Mouse (Mus musculus) embryonic stem cell, embryonic (primary cell): ENCODE data around the gene Smcp.

Experiments
- CTCF ChIA-PET, 4 experiments: fragments of 300-600 bp in 2 of 4; fragments of 350-600 bp in 2 of 4; sonication (Branson Sonifier 250); formaldehyde crosslinking; loops; one replicate each; lab custom pipeline; 2022; ENCODE audit warnings: inconsistent platforms in 2 of 4; lab: Charles Lee
- POLR2A ChIA-PET, 4 experiments: fragments of 300-600 bp in 2 of 4; fragments of 350-600 bp in 2 of 4; sonication (Branson Sonifier 250); formaldehyde crosslinking; loops; one replicate each; lab custom pipeline; 2022; ENCODE audit warnings: antibody characterized with exemption in 4 of 4, inconsistent platforms in 1 of 4; lab: Charles Lee

Gene Smcp

GRCm38 (mm10) chr3:92588858-92589257 is at the start of gene Smcp:
Gene Smcp, minus strand, starts transcription at chr3:92588997.
- POLR2A ChIA-PET = interaction anchor here in 1 of 4 experiments (0.8 kb wide), 1 partner anchor 13 kb away, joined by 3 read pairs; no protein-coding TSS in a partner anchor
- CTCF ChIA-PET = interaction anchor here in 1 of 4 experiments (1.4 kb wide), 1 partner anchor 14 kb away, joined by 3 read pairs; no protein-coding TSS in a partner anchor

DNA sequence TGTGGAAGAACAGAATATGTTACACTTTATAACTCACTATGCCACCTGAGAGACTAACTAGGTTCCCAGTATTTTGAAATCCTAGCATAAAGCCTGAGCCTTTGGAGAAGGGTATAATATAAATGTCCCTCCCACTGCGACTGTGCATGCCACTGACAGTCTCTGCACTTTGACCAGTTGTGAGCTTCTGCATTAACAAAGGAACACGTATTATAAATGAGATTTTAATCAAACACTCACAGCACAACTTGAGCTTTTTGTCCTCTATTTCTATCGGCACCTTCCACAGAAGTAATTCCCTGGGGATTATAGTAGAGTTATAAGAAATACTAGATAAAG is 49.8 kb upstream of the Smcp start:
- ChIA-PET POLR2A (no interaction called here), CTCF (no interaction called here)

GRCm38 (mm10) chr3:92637745-92638652 is 49.2 kb upstream of the Smcp start:
- CTCF ChIA-PET = no interaction called here
- POLR2A ChIA-PET = no interaction called here

GRCm38 (mm10) chr3:92621560-92621959 is 32.8 kb upstream of the Smcp start, which contains the start of gene Lce6a:
Gene Lce6a, minus strand, starts transcription at chr3:92621660.
- POLR2A ChIA-PET = no interaction called here
- CTCF ChIA-PET = no interaction called here

DNA sequence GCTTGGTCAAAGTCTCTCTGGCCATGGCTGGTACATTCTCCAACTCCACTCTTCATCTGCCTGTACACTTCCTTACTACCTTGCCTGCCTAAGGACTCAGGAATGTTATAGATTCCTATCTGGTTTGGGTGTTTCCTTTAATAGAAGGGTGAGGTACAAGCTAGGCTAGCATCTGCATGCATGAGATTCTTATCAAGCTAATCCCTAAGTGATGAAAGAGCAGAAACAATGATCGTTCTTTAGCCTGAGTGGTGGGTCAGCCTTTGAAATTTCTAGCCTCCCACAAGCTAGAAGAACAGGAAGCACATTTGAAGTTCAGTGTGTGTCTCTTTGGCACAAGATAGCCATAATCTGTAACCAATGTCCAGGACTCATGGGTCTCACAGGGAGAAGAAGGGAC is 21.0 kb upstream of the Smcp start:
- ChIA-PET CTCF (no interaction called here), POLR2A (no interaction called here)

- ChIA-PET CTCF (interaction anchor here in 3 of 4 experiments (0.7 to 0.9 kb wide), 3 partner anchors 79 to 167 kb away, joined by 3 to 8 read pairs (median 3); partner anchors contain the start of gene Lce1d (in 1 of the 3)), POLR2A (no interaction called here)
Measured at GRCm38 (mm10) chr3:92607392-92607791, 18.6 kb upstream of the Smcp start, which contains the start of gene 2210017I01Rik. Gene 2210017I01Rik, minus strand, starts transcription at chr3:92607492.

DNA sequence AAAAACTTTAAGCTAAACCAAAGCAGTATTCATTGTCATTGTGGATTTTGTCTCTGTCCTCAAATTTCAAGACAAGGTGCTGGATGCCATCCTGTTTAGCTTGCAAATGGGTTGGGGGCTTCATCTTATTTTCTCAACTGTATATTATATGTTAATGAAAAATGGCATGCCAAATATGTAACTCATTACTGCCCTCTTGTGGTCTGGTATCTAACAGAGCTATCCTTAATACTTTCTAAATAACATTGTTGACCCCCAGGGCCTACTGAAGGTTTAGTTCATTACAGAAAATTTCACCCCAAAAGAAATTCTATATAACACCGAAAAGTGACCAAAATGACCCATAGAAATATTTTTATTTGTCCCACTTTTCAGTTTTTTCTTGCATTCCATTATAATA is 13.4 kb upstream of the Smcp start:
- ChIA-PET CTCF (interaction anchor here in 3 of 4 experiments (0.6 to 1.7 kb wide), 8 partner anchors 13 to 455 kb away, joined by 3 to 14 read pairs (median 3); partner anchors contain the start of gene Smcp (in 1 of the 3)), POLR2A (interaction anchor here in 1 of 4 experiments (0.8 kb wide), 1 partner anchor 13 kb away, joined by 3 read pairs; no protein-coding TSS in a partner anchor)

DNA sequence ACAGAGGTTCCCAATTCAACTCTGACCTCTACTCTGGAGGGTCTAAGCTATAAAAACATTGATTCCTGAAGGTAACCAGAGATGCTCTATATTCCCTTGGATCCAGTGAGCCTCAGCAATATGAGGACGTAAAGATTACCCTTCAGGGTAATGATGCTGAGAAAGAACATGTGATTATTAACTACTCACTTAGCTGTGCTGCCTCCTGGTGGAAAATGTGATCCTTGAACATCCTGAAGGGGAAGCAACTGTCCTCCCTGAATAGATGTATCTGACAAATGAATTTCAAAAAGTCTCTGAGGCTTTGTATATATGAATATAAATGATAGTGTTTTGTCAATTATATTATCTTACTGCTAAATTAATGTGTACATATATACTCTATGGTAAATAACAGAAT is 11.7 kb upstream of the Smcp start:
- POLR2A ChIA-PET = no interaction called here
- CTCF ChIA-PET = interaction anchor here (0.5 to 1.2 kb wide), 8 partner anchors 211 to 760 kb away, joined by 3 to 5 read pairs (median 4); no protein-coding TSS in a partner anchor

DNA sequence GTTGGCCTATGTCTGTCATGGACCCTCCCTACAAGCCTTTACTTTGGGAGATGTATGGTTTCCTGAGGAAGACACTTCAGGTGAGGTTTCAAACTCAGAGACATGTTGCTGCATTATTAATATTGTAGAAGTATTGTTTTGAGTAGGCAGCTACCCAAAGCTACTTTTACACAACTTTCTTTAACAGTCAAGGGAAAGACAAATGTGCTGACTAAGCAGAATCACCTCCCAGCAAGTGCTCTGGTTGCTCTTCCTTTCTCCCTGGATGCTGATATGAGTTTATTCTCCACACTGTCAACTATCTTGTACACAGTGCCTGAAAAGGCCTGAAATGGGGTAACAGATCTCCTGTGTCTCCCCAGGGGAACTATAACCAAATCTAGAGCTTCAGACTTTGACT is 11.2 kb upstream of the Smcp start:
- CTCF ChIA-PET = interaction anchor here in 3 of 4 experiments (0.8 to 1.2 kb wide), 3 partner anchors 449 to 455 kb away, joined by 3 to 5 read pairs (median 3); no protein-coding TSS in a partner anchor
- POLR2A ChIA-PET = no interaction called here

GRCm38 (mm10) chr3:92598429-92598828 is 9.6 kb upstream of the Smcp start:
- ChIA-PET CTCF (no interaction called here), POLR2A (no interaction called here)

- ChIA-PET POLR2A (no interaction called here), CTCF (no interaction called here)
Measured at GRCm38 (mm10) chr3:92587190-92587589, 1.6 kb downstream of the Smcp start.

- ChIA-PET CTCF (no interaction called here), POLR2A (no interaction called here)
Measured at GRCm38 (mm10) chr3:92585055-92585454, 3.7 kb downstream of the Smcp start.

DNA sequence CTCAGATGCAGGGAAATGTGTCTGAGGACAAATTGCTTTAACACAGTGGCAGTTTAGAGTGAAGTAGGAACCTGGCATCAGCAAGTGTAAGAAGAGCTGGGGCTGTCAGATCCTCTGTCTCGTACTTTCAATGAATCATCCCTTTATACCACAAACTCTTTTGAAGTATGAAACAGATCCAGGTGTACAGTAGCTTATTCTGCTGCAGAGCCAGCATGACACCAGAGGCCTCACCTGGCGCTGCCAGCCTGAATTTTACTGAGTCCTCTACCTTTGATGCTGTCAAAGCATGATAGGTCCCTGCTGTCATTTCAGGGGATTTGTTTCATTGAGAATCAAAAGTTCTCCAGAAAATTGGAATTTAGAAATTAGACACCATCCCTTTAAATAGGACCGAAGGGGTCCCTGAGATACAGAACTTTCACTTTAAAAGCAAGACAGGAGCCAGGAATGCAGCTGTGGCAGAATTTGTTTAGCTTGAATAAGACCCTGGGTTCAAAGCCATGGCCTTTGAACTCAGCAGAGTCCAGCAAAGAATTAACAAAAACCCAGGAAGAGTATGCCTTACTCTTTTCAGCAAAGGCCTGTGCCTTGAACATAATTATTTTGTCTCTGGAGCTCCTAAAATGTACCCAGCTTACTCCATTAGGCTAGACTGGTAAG is 5.5 kb downstream of the Smcp start:
- POLR2A ChIA-PET = no interaction called here
- CTCF ChIA-PET = interaction anchor here in 2 of 4 experiments (0.5 to 0.9 kb wide), 2 partner anchors 19 to 101 kb away, joined by 3 to 6 read pairs; no protein-coding TSS in a partner anchor

DNA sequence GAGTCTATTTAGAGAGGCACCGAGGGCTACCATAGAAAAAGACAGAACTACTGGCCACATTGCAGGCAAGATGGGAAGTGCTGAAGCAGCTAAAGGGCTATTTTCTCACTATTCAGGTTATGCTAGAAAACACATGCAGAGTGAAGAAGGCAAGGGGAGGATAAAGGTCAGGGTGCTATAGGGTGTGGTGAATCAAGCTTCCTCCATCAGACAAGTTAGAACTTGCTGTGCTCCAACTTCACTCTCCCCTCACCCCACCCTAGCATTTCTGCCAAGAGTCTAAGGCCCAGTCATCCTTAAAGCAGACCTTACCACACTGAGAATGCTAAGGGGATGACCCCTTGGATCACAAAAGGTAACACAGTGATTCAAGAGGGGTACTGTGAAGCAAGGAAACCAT is 9.3 kb downstream of the Smcp start:
- ChIA-PET POLR2A (no interaction called here), CTCF (no interaction called here)

- ChIA-PET POLR2A (no interaction called here), CTCF (no interaction called here)
Measured at GRCm38 (mm10) chr3:92578652-92579413, 10.0 kb downstream of the Smcp start.

GRCm38 (mm10) chr3:92573449-92574041 is 15.3 kb downstream of the Smcp start, which contains the start of gene Ivl:
Gene Ivl, minus strand, starts transcription at chr3:92573735.
- ChIA-PET POLR2A (no interaction called here), CTCF (no interaction called here)

GRCm38 (mm10) chr3:92572514-92573155 is 16.2 kb downstream of the Smcp start:
- ChIA-PET POLR2A (no interaction called here), CTCF (interaction anchor here in 1 of 4 experiments (0.5 kb wide), 1 partner anchor 71 kb away, joined by 4 read pairs; no protein-coding TSS in a partner anchor)

- ChIA-PET POLR2A (no interaction called here), CTCF (no interaction called here)
Measured at GRCm38 (mm10) chr3:92568752-92569151, 20.0 kb downstream of the Smcp start.
